Mouse (Mus musculus) kidney, embryonic 16.5 days (tissue): ENCODE measurements at regions not wholly inside any gene's neighbourhood (a gene's known extent, or its start where the extent isn't known, plus 50 kb on each side); places are given as distances from the start of the nearest gene placed in this dataset.
"Not testable (repeated sequence)": the region's sequence is repeated elsewhere in the genome, so short reads cannot be mapped to it uniquely, and the experiment has no call there.

Experiments used
- ATAC-seq: fragments of 200-750 bp; cut with Nextera tagmentation; 2 replicates; pipeline ENCODE4 v1.8.0; 2017; ENCODE audit warnings: moderate TSS enrichment; ENCODE audit not compliant: low FRiP score, low TSS enrichment
- H3K27ac ChIP-seq: fragments of 300-500 bp; sonication (generic); 2 replicates; pipeline ENCODE4 v1.5.1; 2014; ENCODE audit warnings: low read length
- H3K27me3 ChIP-seq: fragments of 300-500 bp; sonication (generic); 2 replicates; pipeline ENCODE4 v1.6.1; 2014; ENCODE audit warnings: low read length, control low read depth, mixed read lengths; ENCODE audit not compliant: insufficient read depth
- H3K36me3 ChIP-seq: fragments of 300-500 bp; sonication (generic); 2 replicates; pipeline ENCODE4 v1.6.1; 2014; ENCODE audit warnings: low read length, control low read depth, mixed read lengths; ENCODE audit not compliant: insufficient read depth
- H3K4me1 ChIP-seq: fragments of 300-500 bp; sonication (generic); 2 replicates; pipeline ENCODE4 v1.6.1; 2014; ENCODE audit warnings: low read length, control low read depth, mixed read lengths; ENCODE audit not compliant: insufficient read depth
- H3K4me2 ChIP-seq: fragments of 300-500 bp; sonication (generic); replicated peaks from 2 replicates; pipeline ENCODE4 v1.6.1; 2014; ENCODE audit warnings: low read depth, low read length
- H3K4me3 ChIP-seq: fragments of 300-500 bp; sonication (generic); 2 replicates; pipeline ENCODE4 v1.5.1; 2014; ENCODE audit warnings: mild to moderate bottlenecking, low read length
- H3K9ac ChIP-seq: fragments of 300-500 bp; sonication (generic); replicated peaks from 2 replicates; pipeline ENCODE4 v1.6.1; 2014; ENCODE audit warnings: low read length
- H3K9me3 ChIP-seq: fragments of 300-500 bp; sonication (generic); 2 replicates; pipeline ENCODE4 v1.6.1; 2016; ENCODE audit warnings: low read length, control low read depth
- WGBS: fragments of 180-500 bp; shearing (Covaris S2); extraction: QIAGEN DNeasy Blood & Tissue Kit; methylation state at CpG from one replicate; pipeline ENCODE4 v1.1.7; 2014; 5-methylcytosine and 5-hydroxymethylcytosine counted together

DNA sequence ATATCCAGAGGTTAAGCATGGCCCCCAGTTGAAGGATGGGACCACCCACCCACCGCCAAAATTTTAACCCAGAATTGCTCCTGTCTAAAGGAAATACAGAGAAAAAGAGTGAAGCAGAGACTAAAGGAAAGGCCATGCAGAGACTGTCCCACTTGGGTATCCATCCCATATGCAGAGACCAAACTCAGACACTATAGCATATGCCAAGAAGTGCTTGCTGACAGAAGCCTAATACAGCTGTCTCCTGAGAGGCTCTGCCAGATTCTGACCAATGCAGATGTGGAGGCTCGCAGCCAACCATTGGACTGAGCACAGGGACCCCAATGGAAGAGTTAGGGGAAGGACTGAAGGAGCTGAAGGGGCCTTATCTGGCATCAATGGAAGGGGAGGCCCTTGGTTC lies 206.2 kb upstream of the Fbxl7 start:
- not testable (repeated sequence) for H3K9ac ChIP-seq, H3K27ac ChIP-seq, ATAC-seq, H3K4me1 ChIP-seq, H3K9me3 ChIP-seq, H3K36me3 ChIP-seq, H3K27me3 ChIP-seq, H3K4me3 ChIP-seq, H3K4me2 ChIP-seq
- 87% methylated on average over 2 of the region's 2 CpGs for WGBS

DNA sequence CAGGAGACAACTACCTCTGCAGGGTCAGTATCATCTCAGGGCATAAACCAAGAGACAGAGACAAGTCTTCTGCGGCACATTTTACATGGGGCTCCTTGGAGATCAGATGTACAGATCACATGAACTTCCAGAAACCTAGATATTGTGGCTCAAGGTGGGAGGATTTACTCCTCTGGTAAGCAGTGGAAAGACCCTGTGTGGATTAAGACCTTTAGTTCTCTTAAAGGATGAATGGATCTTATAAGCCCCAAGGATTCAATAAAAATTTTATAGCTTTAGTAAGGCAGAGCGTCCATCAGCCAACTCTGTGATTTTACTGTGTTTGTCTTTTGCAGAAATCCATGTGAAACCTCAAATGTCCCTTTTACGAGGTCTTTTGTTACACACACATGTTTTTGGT lies 213.8 kb upstream of the Fbxl7 start:
- no peaks in the 10 kb centered on the region for H3K4me1 ChIP-seq
- H3K36me3 ChIP-seq, result no peaks in the 10 kb centered on the region
- no peak overlapping the region for H3K27ac ChIP-seq
- no peak for ATAC-seq
- no peak overlapping the region for H3K4me2 ChIP-seq
- no peak overlapping the region for H3K4me3 ChIP-seq
- H3K9ac ChIP-seq, result no peak overlapping the region
- 66% methylated on average over 3 of the region's 3 CpGs for WGBS
- no peaks in the 10 kb centered on the region for H3K27me3 ChIP-seq
- no peaks in the 10 kb centered on the region for H3K9me3 ChIP-seq

GRCm38 (mm10) chr15:27129697-27130096 lies 234.3 kb upstream of the Fbxl7 start:
- Histone ChIP-seq H3K4me1 (peaks cover 4% of the 10 kb centered on the region; the same call in 1 of the 2 replicates), H3K4me3 (no peak overlapping the region), H3K27me3 (no peaks in the 10 kb centered on the region), H3K27ac (no peak overlapping the region), H3K4me2 (no peak overlapping the region), H3K36me3 (no peaks in the 10 kb centered on the region), H3K9me3 (no peaks in the 10 kb centered on the region), H3K9ac (no peak overlapping the region)
- 18% methylated on average over 1 of the region's 1 CpGs for WGBS
- ATAC-seq, result no peak

DNA sequence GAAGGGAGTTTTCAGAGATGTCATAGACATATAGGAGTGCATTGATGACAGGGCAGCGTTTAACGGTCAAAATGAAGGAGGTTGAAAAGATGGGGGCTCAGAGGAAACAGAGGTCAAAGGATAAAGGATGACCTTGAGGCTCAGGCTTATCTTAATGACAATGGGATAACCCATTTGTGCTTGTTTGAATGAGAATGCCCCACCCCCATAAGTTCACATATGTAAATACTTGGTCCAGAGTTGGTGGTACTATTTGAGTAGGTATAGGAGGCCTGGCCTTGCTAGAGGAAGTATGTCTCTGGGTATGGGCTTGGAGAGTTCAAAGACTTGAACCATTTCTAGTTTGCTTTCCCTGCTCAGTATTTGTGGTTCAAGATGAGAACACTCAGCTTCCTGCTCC lies 237.4 kb upstream of the Fbxl7 start:
- Histone ChIP-seq H3K9me3 (no peaks in the 10 kb centered on the region), H3K36me3 (no peaks in the 10 kb centered on the region), H3K9ac (no peak overlapping the region), H3K4me1 (peaks cover 4% of the 10 kb centered on the region; the same call in 1 of the 2 replicates), H3K4me2 (no peak overlapping the region), H3K4me3 (no peak overlapping the region), H3K27me3 (no peaks in the 10 kb centered on the region), H3K27ac (no peak overlapping the region)
- no peak for ATAC-seq
- 87% methylated on average over 2 of the region's 2 CpGs for WGBS

DNA sequence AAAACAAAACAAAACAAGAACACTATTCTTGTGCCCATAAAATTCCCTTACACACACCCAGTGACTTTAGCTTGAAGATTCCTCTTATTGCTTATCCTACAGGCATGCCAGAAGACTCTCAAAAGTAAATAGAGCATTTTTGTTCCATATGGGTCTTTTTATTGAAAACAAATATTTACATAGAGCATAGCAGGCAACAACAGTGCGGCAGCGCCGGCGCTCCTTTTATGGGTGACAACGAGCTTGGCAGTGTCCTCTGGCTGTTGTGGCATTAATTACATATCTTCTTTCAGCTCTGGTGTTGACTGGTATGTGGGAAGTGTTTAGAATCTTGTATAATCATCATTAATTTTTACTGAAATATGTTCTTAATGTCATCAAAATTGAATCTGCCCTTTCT lies 242.2 kb upstream of the Fbxl7 start:
- Histone ChIP-seq H3K27ac (no peak overlapping the region), H3K36me3 (no peaks in the 10 kb centered on the region), H3K27me3 (no peaks in the 10 kb centered on the region), H3K9me3 (no peaks in the 10 kb centered on the region), H3K4me1 (no peaks in the 10 kb centered on the region), H3K4me3 (no peak overlapping the region), H3K9ac (no peak overlapping the region), H3K4me2 (no peak overlapping the region)
- ATAC-seq, result no peak
- WGBS, result 76% methylated on average over 5 of the region's 5 CpGs

DNA sequence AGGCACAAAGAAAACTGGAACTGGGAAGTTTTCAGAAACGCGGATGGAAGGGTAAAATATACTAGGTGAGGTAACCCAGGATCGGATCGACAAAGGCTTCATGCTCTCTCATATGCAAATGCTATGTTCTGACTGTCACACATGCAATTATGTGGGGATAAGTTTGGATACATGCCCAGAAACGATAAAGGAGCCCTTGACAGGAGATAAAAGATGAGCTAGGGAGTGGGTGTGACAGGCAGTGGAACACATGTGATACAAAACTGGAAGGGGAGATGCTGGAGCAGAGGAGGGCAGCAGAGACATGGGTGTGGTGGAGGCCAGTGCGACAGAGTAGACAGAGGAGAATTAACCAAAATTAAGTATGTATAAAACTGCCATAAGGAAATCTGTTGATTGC lies 250.5 kb upstream of the Fbxl7 start:
- no peak for ATAC-seq
- H3K9ac ChIP-seq, result no peak overlapping the region
- no peaks in the 10 kb centered on the region for H3K27me3 ChIP-seq
- 70% methylated on average over 6 of the region's 6 CpGs for WGBS
- H3K4me2 ChIP-seq, result no peak overlapping the region
- H3K27ac ChIP-seq, result no peak overlapping the region
- no peaks in the 10 kb centered on the region for H3K9me3 ChIP-seq
- no peaks in the 10 kb centered on the region for H3K36me3 ChIP-seq
- no peak overlapping the region for H3K4me3 ChIP-seq
- H3K4me1 ChIP-seq, result no peaks in the 10 kb centered on the region

- 57% methylated on average over 5 of the region's 5 CpGs for WGBS
- no peak overlapping the region for H3K4me2 ChIP-seq
- no peak for ATAC-seq
- no peaks in the 10 kb centered on the region for H3K4me1 ChIP-seq
- H3K27ac ChIP-seq, result no peak overlapping the region
- H3K9ac ChIP-seq, result no peak overlapping the region
- no peak overlapping the region for H3K4me3 ChIP-seq
- H3K27me3 ChIP-seq, result no peaks in the 10 kb centered on the region
- H3K36me3 ChIP-seq, result no peaks in the 10 kb centered on the region
- H3K9me3 ChIP-seq, result no peaks in the 10 kb centered on the region
These were observed 265.6 kb upstream of the Fbxl7 start for GRCm38 (mm10) chr15:27160986-27161385.

DNA sequence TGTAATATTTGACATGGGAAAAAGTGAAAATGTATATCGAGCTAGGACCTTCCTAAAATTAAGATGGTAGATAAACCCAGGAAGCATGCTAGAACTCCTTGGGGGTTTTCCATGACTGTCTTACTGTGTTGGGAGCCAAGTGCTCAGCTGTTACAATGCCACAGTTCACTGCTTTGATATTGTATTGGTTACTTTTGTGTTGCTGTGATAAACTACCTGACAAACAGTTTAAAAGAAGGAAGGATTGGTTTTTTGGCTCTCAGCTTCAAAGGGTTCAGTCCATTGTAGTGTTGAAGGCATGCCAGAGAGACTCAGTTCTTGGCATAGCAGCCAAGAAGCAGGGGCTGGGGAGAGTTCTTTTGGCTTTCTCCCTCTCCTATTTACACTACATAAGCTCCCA lies 272.1 kb upstream of the Fbxl7 start:
- H3K4me2 ChIP-seq, result no peak overlapping the region
- ATAC-seq, result no peak
- no peak overlapping the region for H3K27ac ChIP-seq
- WGBS, result 71% methylated on average over 1 of the region's 1 CpGs
- no peaks in the 10 kb centered on the region for H3K9me3 ChIP-seq
- no peaks in the 10 kb centered on the region for H3K4me1 ChIP-seq
- no peak overlapping the region for H3K9ac ChIP-seq
- no peaks in the 10 kb centered on the region for H3K36me3 ChIP-seq
- no peaks in the 10 kb centered on the region for H3K27me3 ChIP-seq
- no peak overlapping the region for H3K4me3 ChIP-seq

GRCm38 (mm10) chr15:27169846-27170245 lies 274.5 kb upstream of the Fbxl7 start:
- Histone ChIP-seq H3K4me2 (no peak overlapping the region), H3K9ac (no peak overlapping the region), H3K27me3 (no peaks in the 10 kb centered on the region), H3K27ac (no peak overlapping the region), H3K36me3 (no peaks in the 10 kb centered on the region), H3K9me3 (no peaks in the 10 kb centered on the region), H3K4me1 (no peaks in the 10 kb centered on the region), H3K4me3 (no peak overlapping the region)
- ATAC-seq, result no peak
- 85% methylated on average over 7 of the region's 7 CpGs for WGBS

DNA sequence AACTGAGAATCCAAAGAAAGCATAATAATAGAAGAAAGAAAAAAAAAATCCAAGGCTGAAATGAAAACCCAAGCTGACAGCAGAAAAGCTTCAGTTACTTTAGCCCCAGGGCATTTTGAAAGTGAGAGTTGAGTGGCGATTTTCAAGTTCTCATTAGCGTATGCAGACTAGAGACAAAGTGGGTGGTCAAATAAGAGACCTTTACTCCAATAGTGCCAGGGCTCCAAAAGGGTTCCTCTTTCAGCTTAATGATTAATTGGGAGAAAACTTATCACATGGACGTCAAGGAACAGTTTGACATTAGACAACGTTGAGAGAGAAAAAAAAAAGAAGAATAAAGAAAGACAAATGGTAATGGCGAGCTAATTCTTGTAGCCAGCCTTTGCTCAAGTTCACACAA lies 278.1 kb upstream of the Fbxl7 start:
- H3K4me3 ChIP-seq, result no peak overlapping the region
- WGBS, result 42% methylated on average over 5 of the region's 5 CpGs
- ATAC-seq, result no peak

More for the DNA sequence above, 278.1 kb upstream of the Fbxl7 start:
- H3K4me2 ChIP-seq, result no peak overlapping the region
- no peaks in the 10 kb centered on the region for H3K27me3 ChIP-seq
- no peak overlapping the region for H3K27ac ChIP-seq
- no peak overlapping the region for H3K9ac ChIP-seq
- H3K4me1 ChIP-seq, result no peaks in the 10 kb centered on the region
- no peaks in the 10 kb centered on the region for H3K9me3 ChIP-seq
- H3K36me3 ChIP-seq, result no peaks in the 10 kb centered on the region
